Mouse (Mus musculus): ENCODE results near the gene Gm42906. TPM values are rescaled to one million over a fixed set of nuclear protein-coding genes. Genes with fewer than 3 reads are reported as not detected.
A peak's percentile ranks its signal among the peaks of the same experiment; 100 is the strongest.

Gm42906 gene
- polyA plus RNA-seq, 1 experiment from 2014 or later, result 0.52 TPM

- WGBS, result 35% methylated on average over 8 of the region's 8 CpGs
- TF ChIP-seq CTCF (IDR thresholded peaks at IDR 0.05; ENCODE audit: low read depth) (0 out of 2 replicates have a peak, but pooled peaks have one; percentile 0), EP300 (optimal IDR thresholded peaks at IDR 0.05) (no peak)
Observed at GRCm38 (mm10) chr5:151135078-151135826, 292.7 kb downstream of the Gm42906 start.

GRCm38 (mm10) chr5:151134202-151134601 lies 293.8 kb downstream of the Gm42906 start:
- WGBS, result 91% methylated on average over 4 of the region's 4 CpGs
- no peak for ATAC-seq (ENCODE audit: low FRiP score, low TSS enrichment)
- no peak overlapping the region for H3K4me3 ChIP-seq (ENCODE audit: low read depth, low read length)

More at GRCm38 (mm10) chr5:151135078-151135826, 292.7 kb downstream of the Gm42906 start:
- Histone ChIP-seq H3K36me3 (ENCODE audit: control insufficient read depth, insufficient read depth, low read length) (no peaks in the 10 kb centered on the region), H3K27ac (replicated peaks) (peak overlapping the region; percentile 61; the same call in 1 of the 2 replicates), H3K4me3 (ENCODE audit: low read depth, low read length) (no peak overlapping the region), H3K27me3 (ENCODE audit: control insufficient read depth, insufficient read depth, low read length) (no peaks in the 10 kb centered on the region), H3K9me3 (ENCODE audit: control insufficient read depth, low read length) (no peaks in the 10 kb centered on the region), H3K4me1 (replicated peaks; ENCODE audit: control insufficient read depth, insufficient read depth) (peaks cover 11% of the 10 kb centered on the region; the same call in 1 of the 2 replicates), H3K9ac (ENCODE audit: low read length) (no peak overlapping the region), H3K4me2 (replicated peaks; ENCODE audit: low read depth) (no peak overlapping the region)
- DNase-seq (ENCODE audit: low spot score), result peak; percentile 63
- peak; percentile 74 for ATAC-seq (ENCODE audit: low FRiP score, low TSS enrichment)

GRCm38 (mm10) chr5:151133744-151134143 lies 294.2 kb downstream of the Gm42906 start:
- no peak for DNase-seq (ENCODE audit: low spot score)
- Histone ChIP-seq H3K4me1 (replicated peaks; ENCODE audit: control insufficient read depth, insufficient read depth) (peaks cover 11% of the 10 kb centered on the region; the same call in 1 of the 2 replicates), H3K36me3 (ENCODE audit: control insufficient read depth, insufficient read depth, low read length) (no peaks in the 10 kb centered on the region), H3K4me2 (replicated peaks; ENCODE audit: low read depth) (no peak overlapping the region), H3K27me3 (ENCODE audit: control insufficient read depth, insufficient read depth, low read length) (no peaks in the 10 kb centered on the region), H3K9me3 (ENCODE audit: control insufficient read depth, low read length) (no peaks in the 10 kb centered on the region), H3K4me3 (ENCODE audit: low read depth, low read length) (no peak overlapping the region), H3K9ac (ENCODE audit: low read length) (no peak overlapping the region), H3K27ac (replicated peaks) (no peak overlapping the region)
- no peak for ATAC-seq (ENCODE audit: low FRiP score, low TSS enrichment)
- WGBS, result 90% methylated on average over 14 of the region's 14 CpGs
- TF ChIP-seq EP300 (optimal IDR thresholded peaks at IDR 0.05), result no peak
- TF ChIP-seq CTCF (IDR thresholded peaks at IDR 0.05; ENCODE audit: low read depth), result no peak

More at GRCm38 (mm10) chr5:151134202-151134601, 293.8 kb downstream of the Gm42906 start:
- Histone ChIP-seq H3K4me2 (replicated peaks; ENCODE audit: low read depth) (no peak overlapping the region), H3K27ac (replicated peaks) (no peak overlapping the region), H3K9ac (ENCODE audit: low read length) (no peak overlapping the region), H3K36me3 (ENCODE audit: control insufficient read depth, insufficient read depth, low read length) (no peaks in the 10 kb centered on the region), H3K4me1 (replicated peaks; ENCODE audit: control insufficient read depth, insufficient read depth) (peaks cover 11% of the 10 kb centered on the region; the same call in 1 of the 2 replicates), H3K27me3 (ENCODE audit: control insufficient read depth, insufficient read depth, low read length) (no peaks in the 10 kb centered on the region), H3K9me3 (ENCODE audit: control insufficient read depth, low read length) (no peaks in the 10 kb centered on the region)
- DNase-seq (ENCODE audit: low spot score), result no peak
- TF ChIP-seq CTCF (IDR thresholded peaks at IDR 0.05; ENCODE audit: low read depth) (no peak), EP300 (optimal IDR thresholded peaks at IDR 0.05) (no peak)

- no peaks in the 10 kb centered on the region for H3K27me3 ChIP-seq (ENCODE audit: control insufficient read depth, insufficient read depth, low read length)
- H3K36me3 ChIP-seq (ENCODE audit: control insufficient read depth, insufficient read depth, low read length), result no peaks in the 10 kb centered on the region
- no peak for TF ChIP-seq CTCF (IDR thresholded peaks at IDR 0.05; ENCODE audit: low read depth)
- TF ChIP-seq EP300 (optimal IDR thresholded peaks at IDR 0.05), result no peak
- DNase-seq (ENCODE audit: low spot score) (no peak), ATAC-seq (ENCODE audit: low FRiP score, low TSS enrichment) (no peak)
- H3K9ac ChIP-seq (ENCODE audit: low read length), result no peak overlapping the region
- no peak overlapping the region for H3K27ac ChIP-seq (replicated peaks)
- H3K4me2 ChIP-seq (replicated peaks; ENCODE audit: low read depth), result no peak overlapping the region
- WGBS, result 49% methylated on average over 2 of the region's 2 CpGs
- no peaks in the 10 kb centered on the region for H3K9me3 ChIP-seq (ENCODE audit: control insufficient read depth, low read length)
- H3K4me3 ChIP-seq (ENCODE audit: low read depth, low read length), result no peak overlapping the region
- H3K4me1 ChIP-seq (replicated peaks; ENCODE audit: control insufficient read depth, insufficient read depth), result no peaks in the 10 kb centered on the region
Observed at GRCm38 (mm10) chr5:151129762-151130161, 298.2 kb downstream of the Gm42906 start.

- ATAC-seq (ENCODE audit: low FRiP score, low TSS enrichment), result peak; percentile 21; the same call in 1 of the 2 replicates
- 24% methylated on average over 6 of the region's 6 CpGs for WGBS
- H3K27ac ChIP-seq (replicated peaks), result peak overlapping the region; percentile 84
- H3K4me3 ChIP-seq (ENCODE audit: low read depth, low read length), result peak overlapping the region; percentile 44
- H3K27me3 ChIP-seq (ENCODE audit: control insufficient read depth, insufficient read depth, low read length), result no peaks in the 10 kb centered on the region
- no peaks in the 10 kb centered on the region for H3K36me3 ChIP-seq (ENCODE audit: control insufficient read depth, insufficient read depth, low read length)
- peak overlapping the region; percentile 60 for H3K9ac ChIP-seq (ENCODE audit: low read length)
- TF ChIP-seq EP300 (optimal IDR thresholded peaks at IDR 0.05) (no peak), CTCF (IDR thresholded peaks at IDR 0.05; ENCODE audit: low read depth) (peak; percentile 28; the same call in 1 of the 2 replicates)
- no peaks in the 10 kb centered on the region for H3K4me1 ChIP-seq (replicated peaks; ENCODE audit: control insufficient read depth, insufficient read depth)
- H3K9me3 ChIP-seq (ENCODE audit: control insufficient read depth, low read length), result no peaks in the 10 kb centered on the region
- no peak for DNase-seq (ENCODE audit: low spot score)
- peak overlapping the region; percentile 53 for H3K4me2 ChIP-seq (replicated peaks; ENCODE audit: low read depth)
Observed at GRCm38 (mm10) chr5:151127298-151127717, 300.7 kb downstream of the Gm42906 start.

GRCm38 (mm10) chr5:151126608-151127005 lies 301.4 kb downstream of the Gm42906 start:
- Histone ChIP-seq H3K36me3 (ENCODE audit: control insufficient read depth, insufficient read depth, low read length) (no peaks in the 10 kb centered on the region), H3K27ac (replicated peaks) (peak overlapping the region; percentile 84), H3K9ac (ENCODE audit: low read length) (peak overlapping the region; percentile 60), H3K9me3 (ENCODE audit: control insufficient read depth, low read length) (no peaks in the 10 kb centered on the region), H3K27me3 (ENCODE audit: control insufficient read depth, insufficient read depth, low read length) (no peaks in the 10 kb centered on the region), H3K4me2 (replicated peaks; ENCODE audit: low read depth) (peak overlapping the region; percentile 53), H3K4me3 (ENCODE audit: low read depth, low read length) (peak overlapping the region; percentile 44), H3K4me1 (replicated peaks; ENCODE audit: control insufficient read depth, insufficient read depth) (no peaks in the 10 kb centered on the region)
- DNase-seq (ENCODE audit: low spot score) (no peak), ATAC-seq (ENCODE audit: low FRiP score, low TSS enrichment) (no peak)
- no peak for TF ChIP-seq CTCF (IDR thresholded peaks at IDR 0.05; ENCODE audit: low read depth)
- TF ChIP-seq EP300 (optimal IDR thresholded peaks at IDR 0.05), result no peak
- 39% methylated on average over 10 of the region's 10 CpGs for WGBS

All from stomach, postnatal 0 days (tissue).